Mouse (Mus musculus) embryo, embryonic 9.5 days (tissue): ENCODE results near the gene Ceacam2.
"Not testable (repeated sequence)": the region's sequence is repeated elsewhere in the genome, so short reads cannot be mapped to it uniquely, and the experiment has no call there.

Source experiments
- DNase-seq: peaks from one replicate; pipeline ENCODE4 v3.0.0-alpha.2; 2017; ENCODE audit errors: extremely low spot score

Ceacam2 gene

GRCm38 (mm10) chr7:25539376-25539907 lies at the start of gene Ceacam2:
Gene Ceacam2, minus strand, starts transcription at chr7:25539857.
- not testable (repeated sequence) for DNase-seq

GRCm38 (mm10) chr7:25585351-25586204 lies 45.9 kb upstream of the Ceacam2 start:
- no peak for DNase-seq

DNA sequence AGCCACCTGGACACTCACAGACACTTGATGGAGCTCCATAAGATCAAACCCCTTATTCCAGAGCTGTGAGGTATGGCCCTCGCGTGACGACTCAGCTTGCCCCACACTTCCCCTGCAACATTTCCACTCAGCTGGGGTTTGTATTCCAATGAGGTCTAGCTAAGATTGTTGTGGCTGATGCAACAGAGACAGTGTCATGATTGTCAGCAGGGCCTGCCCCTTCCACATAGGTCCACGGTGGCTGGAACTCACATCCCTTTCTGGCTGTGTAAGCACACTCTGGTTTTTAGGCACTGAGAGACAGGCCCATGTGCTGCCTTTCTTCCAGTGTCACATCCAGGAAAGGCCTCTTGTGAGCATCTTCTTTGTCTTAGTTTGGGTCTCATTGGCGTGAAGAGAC lies 45.0 kb upstream of the Ceacam2 start:
- DNase-seq: no peak

DNA sequence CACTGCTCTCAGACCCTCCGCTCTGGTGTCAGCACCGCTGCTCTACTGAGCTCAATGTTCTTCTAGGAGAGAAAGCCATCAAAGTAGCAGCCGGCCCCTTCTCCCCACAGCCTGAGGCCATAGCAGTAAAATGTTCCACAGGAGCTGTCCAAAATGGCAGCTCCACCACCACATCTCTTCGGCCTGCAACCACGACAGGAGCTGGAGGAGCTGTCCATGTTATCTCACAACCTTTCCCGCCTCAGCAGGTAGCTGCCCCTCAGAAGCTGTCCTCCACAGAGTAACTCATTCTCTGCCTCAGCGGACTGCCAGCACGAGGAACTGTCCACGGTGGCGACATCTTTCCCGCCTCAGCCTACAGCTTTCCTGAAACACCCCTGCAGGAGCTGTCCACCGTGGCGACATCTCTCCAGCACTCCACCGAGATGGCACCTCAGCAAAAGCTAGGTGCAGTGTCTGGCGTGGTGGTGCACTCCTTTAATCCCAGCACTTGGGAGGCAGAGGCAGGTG lies 42.7 kb upstream of the Ceacam2 start:
- DNase-seq: no peak

DNA sequence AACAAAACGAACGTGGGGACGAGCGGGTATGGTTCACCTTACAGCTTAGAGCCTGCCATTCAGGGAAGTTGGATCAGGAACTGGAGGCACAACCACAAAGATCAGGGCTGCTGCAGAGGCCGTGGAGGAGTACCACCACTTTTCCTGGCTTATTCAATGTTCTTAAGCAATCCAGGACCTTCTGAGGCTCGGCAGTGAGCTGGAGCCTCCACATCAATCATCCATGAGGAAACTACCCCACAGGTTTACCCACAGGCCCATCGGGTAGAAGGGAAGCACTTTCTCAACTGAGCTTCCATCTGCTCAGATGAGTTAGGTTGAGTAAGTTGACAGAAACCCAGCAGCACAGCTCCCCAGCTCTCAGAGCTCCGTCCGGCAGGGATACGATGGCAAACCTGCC lies 39.8 kb upstream of the Ceacam2 start:
- no peak for DNase-seq

DNA sequence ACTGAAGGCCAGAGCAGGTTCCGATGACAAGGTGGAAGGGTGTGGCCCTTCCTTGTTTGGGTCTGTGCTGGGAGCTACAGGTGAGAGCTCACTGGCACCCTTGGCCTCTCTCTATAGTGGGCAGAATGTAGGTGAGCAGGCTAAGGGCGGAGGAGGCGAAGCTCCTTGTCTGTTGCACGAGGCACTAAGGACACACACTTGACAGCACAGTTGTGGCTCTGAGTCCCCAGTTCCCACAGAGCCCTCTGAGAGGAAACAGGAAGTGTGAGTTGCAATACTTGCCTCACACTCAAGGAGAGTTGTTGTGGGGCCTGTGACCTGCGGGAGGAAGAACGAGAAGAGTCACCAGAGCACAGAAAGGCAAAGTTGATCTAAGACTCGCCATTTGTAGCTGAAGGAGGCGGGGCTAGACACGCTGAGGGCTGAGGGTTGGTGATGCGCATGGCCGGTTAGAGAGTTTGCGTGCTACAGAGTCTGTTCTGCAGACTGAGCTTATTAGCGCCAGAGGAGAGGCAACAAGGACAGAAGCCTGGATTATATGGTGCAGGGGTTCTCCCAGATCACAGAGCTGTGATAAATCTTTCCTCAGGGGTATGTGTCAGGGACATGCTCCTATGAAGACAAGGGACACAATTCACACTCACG lies 37.3 kb upstream of the Ceacam2 start:
- not testable (repeated sequence) for DNase-seq

DNA sequence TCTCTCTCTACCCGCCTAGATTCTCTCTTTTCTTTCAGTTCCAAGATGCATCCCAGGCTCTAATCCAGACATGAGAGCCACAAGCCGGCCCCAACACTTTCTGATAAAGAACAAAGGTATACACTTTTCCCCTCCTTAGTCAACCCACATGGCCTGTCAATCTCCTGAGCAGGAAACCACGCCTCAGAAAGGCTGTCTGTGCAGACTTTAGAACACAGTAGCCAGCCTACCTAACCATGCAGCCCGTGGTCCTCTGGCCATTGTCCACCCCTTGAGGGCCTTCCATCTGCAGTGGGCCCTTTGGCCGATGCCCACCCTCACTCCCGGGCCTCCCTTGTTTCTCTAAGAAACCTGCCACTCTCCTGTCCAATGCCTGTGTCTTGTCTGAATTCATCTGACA lies 36.7 kb upstream of the Ceacam2 start:
- DNase-seq: not testable (repeated sequence)

- peak; percentile 8 for DNase-seq
Measured at GRCm38 (mm10) chr7:25575870-25576269, 36.2 kb upstream of the Ceacam2 start.

DNA sequence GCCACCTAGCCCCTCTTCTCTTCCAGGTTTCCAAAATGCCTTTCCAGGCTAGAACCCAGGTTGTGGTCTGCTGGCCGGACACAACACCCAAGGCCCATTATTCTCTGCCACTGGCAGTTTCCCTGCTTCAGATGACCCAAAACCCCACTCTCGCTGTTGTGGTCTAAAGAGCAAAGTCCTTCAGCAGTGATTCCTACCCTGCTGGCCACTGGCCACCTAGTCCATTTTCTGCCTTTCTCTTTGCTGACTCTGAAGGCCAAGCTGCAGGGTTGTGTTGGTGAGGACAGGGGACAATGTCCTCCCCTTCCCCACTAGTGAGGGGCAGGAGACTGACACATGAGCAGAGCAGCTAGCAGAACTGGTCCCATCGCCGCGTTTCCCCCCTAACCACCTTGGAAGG lies 35.4 kb upstream of the Ceacam2 start:
- DNase-seq: no peak

DNA sequence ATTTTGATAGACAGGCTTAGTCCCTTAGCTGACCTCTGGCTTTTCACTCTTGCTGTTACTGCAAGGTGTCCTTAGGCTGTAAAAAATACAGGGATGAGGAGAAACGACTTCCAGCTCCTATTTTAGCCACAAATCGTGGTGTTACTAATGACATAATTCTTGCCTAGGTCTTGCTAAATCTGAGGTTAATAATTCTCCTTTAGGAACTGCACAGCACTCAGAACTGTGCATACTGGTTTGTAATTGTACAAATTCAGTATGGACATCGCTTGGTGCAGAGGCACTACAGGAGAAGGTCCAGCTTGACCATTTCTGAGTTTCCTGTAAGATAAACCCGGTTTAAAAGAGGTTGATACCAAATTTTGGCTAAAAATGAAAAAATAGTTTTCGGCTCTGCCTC lies 34.1 kb upstream of the Ceacam2 start:
- DNase-seq: not testable (repeated sequence)

GRCm38 (mm10) chr7:25568721-25569120 lies 29.1 kb upstream of the Ceacam2 start:
- DNase-seq: no peak

GRCm38 (mm10) chr7:25541464-25541863 lies 1.8 kb upstream of the Ceacam2 start:
- DNase-seq: peak; percentile 9

DNA sequence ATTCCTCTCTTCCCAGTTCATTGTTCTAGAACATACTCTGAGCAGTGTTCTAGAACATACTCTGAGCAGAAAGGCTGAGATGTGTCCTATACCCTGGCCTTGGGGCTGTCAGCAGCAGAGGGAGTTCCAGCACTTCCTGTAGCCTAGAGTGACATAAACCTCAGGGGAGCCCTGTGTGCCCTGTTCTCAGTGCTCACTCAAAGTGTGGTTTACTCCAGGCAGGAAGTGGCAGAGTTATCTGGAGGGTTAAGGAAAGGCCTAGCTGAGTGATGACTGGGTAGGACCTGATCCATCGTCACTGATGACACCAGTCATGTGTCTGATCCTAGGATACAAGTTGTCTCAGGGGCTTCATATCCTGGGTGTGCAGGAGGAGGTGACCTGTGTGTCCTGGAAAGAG lies 297 bp upstream of the Ceacam2 start:
- DNase-seq: not testable (repeated sequence)

DNA sequence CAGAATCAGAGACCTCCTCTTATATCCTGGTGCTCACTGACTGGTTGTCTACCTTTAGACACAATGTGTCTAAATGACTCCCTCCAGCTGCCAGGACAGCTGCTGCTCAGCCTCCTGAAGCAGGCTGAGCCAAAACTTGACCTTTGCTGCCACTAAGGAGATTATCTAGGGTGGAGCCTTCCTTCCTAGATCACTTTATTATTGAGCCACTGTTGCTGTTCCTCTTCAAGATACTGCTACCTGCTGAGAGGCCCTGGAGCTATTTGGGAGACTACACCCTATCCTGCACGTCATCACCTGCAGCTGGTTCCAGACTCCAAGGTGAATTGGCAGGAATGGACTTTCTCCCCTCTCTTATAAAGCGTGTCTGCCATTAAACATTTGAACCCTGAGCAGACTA lies 8.8 kb downstream of the Ceacam2 start:
- DNase-seq: no peak

- not testable (repeated sequence) for DNase-seq
Measured at GRCm38 (mm10) chr7:25516070-25516777, 23.4 kb downstream of the Ceacam2 start.

- DNase-seq: not testable (repeated sequence)
Measured at GRCm38 (mm10) chr7:25515667-25516066, 24.0 kb downstream of the Ceacam2 start.

DNA sequence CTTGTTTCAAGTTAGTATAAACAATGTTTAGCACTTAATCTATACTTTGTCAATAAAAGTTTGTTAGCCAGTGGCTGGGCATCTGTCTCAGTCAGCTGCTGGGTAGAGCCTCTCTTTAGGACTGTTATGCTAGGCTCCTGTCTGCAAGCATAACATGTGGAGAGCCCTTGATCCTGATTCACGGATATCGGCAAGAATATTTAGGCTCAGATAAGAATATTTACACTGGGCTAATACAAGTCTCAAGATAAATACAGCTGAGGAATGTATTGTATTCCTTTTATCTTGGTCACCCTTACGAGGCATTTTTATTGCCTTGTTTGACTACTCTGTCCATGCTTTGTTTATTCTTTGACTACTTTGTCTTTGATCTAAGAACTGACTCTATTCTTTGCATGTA lies 29.7 kb downstream of the Ceacam2 start:
- no peak for DNase-seq

GRCm38 (mm10) chr7:25494649-25495048 lies 45.0 kb downstream of the Ceacam2 start:
- no peak for DNase-seq

DNA sequence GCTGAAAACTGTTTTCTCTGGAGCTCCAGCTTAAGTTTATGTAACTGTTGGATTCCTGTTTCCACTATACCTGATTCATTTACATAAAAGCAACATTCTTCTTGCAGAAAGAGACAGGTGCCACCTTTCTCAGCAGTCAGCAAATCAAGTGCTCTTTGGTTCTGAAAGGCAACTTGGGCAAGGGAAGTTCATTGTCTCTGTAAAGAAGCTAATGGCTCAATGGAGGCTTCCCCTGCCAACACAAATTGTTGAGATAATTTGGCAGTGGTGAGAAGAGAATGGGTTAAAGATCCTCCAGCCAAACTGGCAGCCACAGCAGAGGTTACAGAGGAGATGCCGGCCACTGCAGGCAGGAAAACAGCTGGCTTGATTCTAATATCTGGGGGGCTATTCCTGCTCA lies 49.0 kb downstream of the Ceacam2 start:
- DNase-seq: not testable (repeated sequence)

DNA sequence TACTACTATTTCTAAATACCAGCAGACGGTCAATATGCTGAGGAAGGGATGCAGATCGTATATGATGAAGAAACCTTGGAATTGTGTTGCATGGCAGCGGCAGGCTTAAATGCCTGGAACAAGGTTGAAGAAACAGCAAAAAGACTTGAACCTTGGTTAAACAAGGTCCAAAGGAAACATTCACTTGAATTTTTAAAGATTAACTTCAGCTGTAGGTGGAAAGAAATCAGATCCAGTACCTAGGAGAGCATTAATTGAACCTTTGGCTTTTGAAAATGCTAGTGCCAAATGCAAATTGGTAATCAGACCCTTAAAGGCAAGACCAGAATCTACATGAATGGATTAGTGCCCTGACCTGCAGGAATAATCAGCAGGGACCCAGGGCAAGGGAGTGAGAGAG lies 50.3 kb downstream of the Ceacam2 start:
- DNase-seq: not testable (repeated sequence)

DNA sequence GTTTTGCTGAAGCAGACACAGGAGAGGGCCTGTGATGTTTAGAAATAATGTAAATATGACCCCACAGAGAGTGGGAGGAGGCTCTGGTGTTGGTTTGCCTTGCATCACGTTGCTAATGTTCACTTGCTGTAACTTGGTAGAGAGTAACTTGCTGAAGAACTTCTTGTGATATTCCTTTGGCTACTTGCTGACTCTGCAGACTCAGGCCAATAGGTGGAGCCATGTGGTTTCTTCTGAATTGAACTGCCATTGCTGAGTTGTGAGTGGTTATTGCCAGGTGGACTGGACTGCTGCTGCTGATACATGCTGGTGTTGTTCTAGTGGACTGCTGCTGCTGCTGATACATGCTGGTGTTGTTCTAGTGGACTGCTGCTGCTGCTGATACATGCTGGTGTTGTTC lies 53.5 kb downstream of the Ceacam2 start:
- no peak for DNase-seq

GRCm38 (mm10) chr7:25485061-25485460 lies 54.6 kb downstream of the Ceacam2 start:
- DNase-seq: no peak
